Mouse (Mus musculus) thymus, postnatal 0 days (tissue): ENCODE data around the gene Pus10. TPM values are rescaled to one million over a fixed set of nuclear protein-coding genes. Genes with fewer than 3 reads are reported as not detected.

Experiments
- DNase-seq: peaks from one replicate; pipeline ENCODE4 v3.0.0-alpha.2; 2015; ENCODE audit warnings: low spot score
- polyA plus RNA-seq: library from polyadenylated mRNA; unstranded; fragments of >200 nt; fragmentation: Nextera tagmentation; extraction: Ambion mirVana; gene quantifications from 2 replicates; pipeline ENCODE4 v1.2.1, GENCODE M21; 2015

The Pus10 gene
- polyA plus RNA-seq, 1 experiment from 2014 or later: 26.2 TPM

GRCm38 (mm10) chr11:23693286-23693685 is 27.8 kb downstream of the Pus10 start:
- no peak for DNase-seq

- DNase-seq: no peak
These were observed 30.4 kb downstream of the Pus10 start for GRCm38 (mm10) chr11:23695847-23696246.

- no peak for DNase-seq
These were observed 33.1 kb downstream of the Pus10 start for GRCm38 (mm10) chr11:23698526-23698925.

GRCm38 (mm10) chr11:23699414-23700095 is 34.1 kb downstream of the Pus10 start:
- peak; percentile 17 for DNase-seq

GRCm38 (mm10) chr11:23701831-23702230 is 36.4 kb downstream of the Pus10 start:
- no peak for DNase-seq

GRCm38 (mm10) chr11:23704604-23705294 is 39.3 kb downstream of the Pus10 start:
- DNase-seq: no peak

GRCm38 (mm10) chr11:23712299-23712698 is 46.8 kb downstream of the Pus10 start:
- no peak for DNase-seq

- no peak for DNase-seq
These were observed 53.4 kb downstream of the Pus10 start for GRCm38 (mm10) chr11:23718856-23719255.

- DNase-seq: no peak
These were observed 54.4 kb downstream of the Pus10 start for GRCm38 (mm10) chr11:23719825-23720224.

- DNase-seq: no peak
These were observed 56.9 kb downstream of the Pus10 start for GRCm38 (mm10) chr11:23722326-23722725.

GRCm38 (mm10) chr11:23725850-23726249 is 60.4 kb downstream of the Pus10 start:
- no peak for DNase-seq

GRCm38 (mm10) chr11:23726441-23726840 is 61.0 kb downstream of the Pus10 start:
- no peak for DNase-seq

- DNase-seq: no peak
These were observed 62.7 kb downstream of the Pus10 start for GRCm38 (mm10) chr11:23728186-23728585.

- no peak for DNase-seq
These were observed 64.6 kb downstream of the Pus10 start for GRCm38 (mm10) chr11:23730120-23730519.

GRCm38 (mm10) chr11:23732840-23733239 is 67.4 kb downstream of the Pus10 start:
- DNase-seq: no peak

GRCm38 (mm10) chr11:23734749-23735286 is 69.3 kb downstream of the Pus10 start:
- DNase-seq: no peak

- no peak for DNase-seq
These were observed 70.5 kb downstream of the Pus10 start for GRCm38 (mm10) chr11:23735820-23736470.

GRCm38 (mm10) chr11:23740895-23741294 is 75.4 kb downstream of the Pus10 start:
- DNase-seq: no peak

- no peak for DNase-seq
These were observed 75.9 kb downstream of the Pus10 start for GRCm38 (mm10) chr11:23741386-23741785.

- DNase-seq: no peak
These were observed 78.9 kb downstream of the Pus10 start for GRCm38 (mm10) chr11:23744352-23744751.

GRCm38 (mm10) chr11:23746102-23746501 is 80.6 kb downstream of the Pus10 start:
- no peak for DNase-seq

- DNase-seq: no peak
These were observed 87.7 kb downstream of the Pus10 start for GRCm38 (mm10) chr11:23753136-23753710.
